Mouse (Mus musculus) gastrocnemius, adult 8-10 months (tissue): ENCODE data around the gene Osbpl8. TPM values are rescaled to one million over a fixed set of nuclear protein-coding genes. Genes with fewer than 3 reads are reported as not detected.

Experiments used
- DNase-seq, 2 experiments: peaks; one replicate each; pipeline ENCODE4 v3.0.0; 2022; ENCODE audit warnings: low spot score in 2 of 2
- total RNA-seq, 4 experiments: library from RNA; stranded (reverse); gene quantifications; 2 replicates each; pipeline ENCODE4 v1.2.4; 2022

The Osbpl8 gene
- total RNA-seq, 4 experiments from 2014 or later = 13.7 to 16.9 (median 14.6) TPM

DNA sequence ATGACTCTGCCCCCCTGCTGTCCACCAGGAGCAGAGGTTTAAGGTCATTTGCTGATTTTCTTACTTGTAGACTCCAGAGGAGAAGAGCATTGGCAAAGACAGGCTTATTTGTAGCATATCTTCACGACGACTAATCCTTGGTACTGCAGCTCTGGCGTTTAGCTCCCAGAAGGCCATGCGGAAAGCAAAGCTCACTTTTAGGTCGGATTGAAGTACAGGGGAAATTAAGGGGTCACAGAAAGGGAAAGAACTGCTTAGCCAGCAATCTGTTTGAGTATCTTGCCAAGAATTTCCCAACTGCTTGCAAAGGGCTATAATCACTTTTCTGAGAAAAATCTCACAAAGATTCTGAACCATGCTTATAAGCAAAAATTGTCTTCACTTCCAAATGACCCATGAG is 14.8 kb upstream of the Osbpl8 start:
- DNase-seq = no peak

GRCm38 (mm10) chr10:111155065-111155464 is 9.5 kb upstream of the Osbpl8 start:
- DNase-seq = no peak

DNA sequence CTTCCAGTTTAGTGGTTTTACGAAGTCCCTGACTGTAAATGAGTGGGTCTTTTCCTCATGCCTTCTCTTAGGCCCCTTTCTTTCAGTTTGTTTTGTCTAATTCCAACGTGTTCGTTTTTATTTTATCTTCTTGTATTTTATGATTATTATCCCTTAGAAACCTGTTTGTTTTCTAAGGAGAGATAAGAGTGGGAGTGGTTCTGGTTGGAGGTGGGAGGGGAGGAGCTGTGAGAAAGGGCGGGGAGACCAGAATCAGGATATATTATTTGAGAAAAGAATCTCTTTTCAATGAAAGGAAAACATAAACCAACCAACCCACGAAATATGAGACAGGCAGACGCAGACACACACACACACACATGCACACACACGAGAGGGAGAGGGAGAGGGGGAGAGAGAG is 9.0 kb upstream of the Osbpl8 start:
- no peak for DNase-seq

GRCm38 (mm10) chr10:111156394-111157190 is 8.0 kb upstream of the Osbpl8 start:
- no peak for DNase-seq

DNA sequence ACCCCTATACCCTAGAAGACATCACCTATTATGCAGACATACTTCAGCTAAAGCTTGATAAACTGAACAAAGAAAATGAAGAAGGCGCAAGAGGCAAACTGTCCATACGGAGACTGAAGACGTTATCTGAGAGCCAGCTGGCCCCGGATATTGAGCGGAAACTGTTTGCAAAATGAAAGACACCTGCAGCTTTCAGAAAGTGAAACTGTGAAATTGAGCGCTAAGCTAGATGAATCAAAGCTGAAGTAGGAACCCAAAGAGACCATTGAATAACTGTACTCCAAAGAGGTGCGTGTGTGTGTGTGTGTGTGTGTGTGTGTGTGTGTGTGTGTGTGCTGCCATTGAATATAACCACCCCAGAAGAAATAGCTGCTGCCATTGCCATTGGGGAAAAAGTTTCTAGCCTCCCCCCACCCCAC is 7.3 kb upstream of the Osbpl8 start:
- DNase-seq = no peak

GRCm38 (mm10) chr10:111159789-111160522 is 4.6 kb upstream of the Osbpl8 start:
- DNase-seq = no peak

DNA sequence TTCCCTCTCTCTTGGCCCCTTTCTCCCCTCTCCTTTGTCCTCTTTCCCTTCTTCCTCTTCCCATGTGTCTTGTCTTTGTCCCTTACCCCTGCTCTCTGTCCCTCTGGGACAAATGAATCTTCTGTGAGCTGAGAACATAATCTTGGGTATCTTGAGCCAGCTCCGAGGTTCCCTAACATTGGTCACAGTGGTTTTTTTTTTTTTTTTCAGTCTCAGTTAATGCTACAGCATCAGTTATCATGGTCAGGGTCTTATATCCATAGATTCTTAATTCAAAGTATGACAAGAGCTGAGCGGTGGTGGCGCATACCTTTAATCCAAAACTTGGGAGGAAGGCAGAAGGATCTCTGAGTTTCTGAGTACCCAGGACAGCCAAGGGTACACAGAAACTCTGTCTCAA is 4.0 kb upstream of the Osbpl8 start:
- no peak for DNase-seq

- no peak for DNase-seq
Measured at GRCm38 (mm10) chr10:111161373-111161772, 3.2 kb upstream of the Osbpl8 start.

DNA sequence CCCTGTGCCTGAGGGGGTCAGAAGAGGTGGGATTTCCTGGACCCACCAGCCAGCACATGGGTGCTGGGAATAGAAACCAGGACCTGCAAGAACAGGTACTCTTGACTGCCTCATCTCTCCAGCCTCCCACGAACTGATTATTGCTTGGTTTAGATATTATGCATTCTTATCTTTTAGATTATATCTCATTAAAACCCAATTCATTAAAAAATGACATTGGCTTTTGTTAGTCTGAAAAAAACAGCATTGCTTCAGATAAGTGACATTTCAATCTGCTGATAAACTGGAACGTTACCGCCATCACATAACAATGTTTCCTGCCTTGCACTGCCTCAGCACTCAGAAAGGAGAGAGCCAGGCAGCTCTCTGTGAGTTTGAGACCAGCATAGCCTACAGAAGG is 1.5 kb upstream of the Osbpl8 start:
- DNase-seq = no peak

DNA sequence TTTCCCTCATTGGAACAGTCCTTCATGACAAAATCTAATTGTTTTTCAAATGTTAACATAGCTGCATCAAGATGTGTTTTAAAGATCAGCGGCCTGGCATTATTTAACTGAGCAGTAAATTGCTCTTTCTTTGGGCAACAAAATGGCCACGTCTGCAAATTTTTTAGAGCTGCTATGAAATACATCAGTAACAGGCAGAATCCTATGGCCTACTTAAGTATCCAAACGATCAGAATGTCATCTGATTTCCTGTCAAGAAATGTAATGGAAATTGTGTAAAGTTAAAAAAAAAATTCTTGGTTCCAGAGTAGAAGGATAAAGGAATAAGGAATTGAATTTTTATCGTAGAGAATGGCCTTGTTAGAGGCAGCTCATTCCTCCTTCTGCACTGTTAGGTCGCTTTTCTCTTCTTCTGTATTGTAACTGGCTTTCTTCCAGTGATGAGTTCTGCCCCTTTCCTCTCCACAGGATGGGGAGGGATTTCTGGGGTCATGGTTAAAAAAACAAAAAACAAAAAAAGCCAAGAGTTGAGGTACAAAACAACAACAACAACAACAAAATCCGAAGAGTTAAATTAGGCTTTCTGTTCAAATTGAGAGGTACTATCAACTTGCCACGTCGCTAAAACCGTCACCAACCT is 831 bp upstream of the Osbpl8 start:
- DNase-seq = no peak

- peak; percentile 10 to 18 for DNase-seq
Measured at GRCm38 (mm10) chr10:111165219-111165981, 848 bp downstream of the Osbpl8 start.

DNA sequence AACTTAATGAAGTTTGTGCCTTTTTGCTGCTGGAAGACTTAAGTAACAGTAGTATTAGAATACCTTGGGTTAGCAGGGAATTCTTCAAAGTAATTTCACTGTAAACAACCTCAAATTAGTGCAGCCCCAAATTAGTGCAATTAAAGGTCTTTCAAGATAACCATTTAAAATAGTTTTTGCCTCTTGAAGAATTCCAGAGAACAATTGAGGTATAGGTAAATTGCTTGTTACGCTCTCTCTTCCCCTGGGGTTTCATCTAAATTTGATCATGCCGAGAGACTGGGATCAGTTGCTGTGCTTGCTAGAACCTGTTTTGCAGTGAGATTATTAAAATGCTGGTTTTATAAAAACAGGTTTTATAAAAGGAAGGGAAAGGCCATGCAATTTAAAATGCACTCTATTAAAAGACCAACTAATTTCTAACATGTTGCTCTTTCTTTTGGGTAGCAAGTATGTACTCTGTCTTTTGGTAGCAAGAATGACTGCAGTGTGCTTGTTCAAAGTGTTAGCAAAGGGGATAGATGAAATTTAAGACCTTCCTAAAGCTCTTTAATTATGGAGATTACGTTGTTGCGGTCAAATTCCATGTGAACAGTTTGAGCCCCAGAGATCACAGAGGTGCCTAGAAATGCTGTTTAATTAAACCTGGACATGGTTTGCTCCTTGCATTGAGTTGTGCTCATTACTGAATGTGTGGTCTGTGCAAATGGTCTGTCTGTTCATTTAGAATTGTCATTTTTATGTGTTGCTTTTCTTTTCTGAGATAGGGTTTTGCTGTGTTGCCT is 1.7 kb downstream of the Osbpl8 start:
- DNase-seq = no peak

GRCm38 (mm10) chr10:111167444-111167843 is 2.9 kb downstream of the Osbpl8 start:
- DNase-seq = no peak

DNA sequence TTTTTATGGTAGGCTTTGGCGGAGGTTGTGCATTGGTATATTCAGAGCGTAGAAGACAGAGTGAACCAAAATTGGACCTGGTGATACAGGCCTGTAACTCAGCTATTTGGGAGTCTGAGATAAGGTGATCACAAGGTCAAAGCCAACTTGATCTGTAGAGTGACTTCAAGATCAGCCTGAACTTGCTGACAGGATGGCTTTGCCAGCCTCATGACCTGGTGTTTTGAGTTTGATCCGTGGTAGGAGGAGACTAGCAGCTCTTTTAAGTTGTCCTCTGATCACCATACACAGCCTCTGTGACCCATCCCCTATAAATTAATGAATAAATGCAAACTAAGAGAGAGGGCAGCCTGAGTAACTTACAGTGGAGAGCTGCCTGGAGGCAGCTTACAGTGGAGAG is 3.8 kb downstream of the Osbpl8 start:
- DNase-seq = no peak

GRCm38 (mm10) chr10:111171246-111171934 is 6.8 kb downstream of the Osbpl8 start:
- no peak for DNase-seq

DNA sequence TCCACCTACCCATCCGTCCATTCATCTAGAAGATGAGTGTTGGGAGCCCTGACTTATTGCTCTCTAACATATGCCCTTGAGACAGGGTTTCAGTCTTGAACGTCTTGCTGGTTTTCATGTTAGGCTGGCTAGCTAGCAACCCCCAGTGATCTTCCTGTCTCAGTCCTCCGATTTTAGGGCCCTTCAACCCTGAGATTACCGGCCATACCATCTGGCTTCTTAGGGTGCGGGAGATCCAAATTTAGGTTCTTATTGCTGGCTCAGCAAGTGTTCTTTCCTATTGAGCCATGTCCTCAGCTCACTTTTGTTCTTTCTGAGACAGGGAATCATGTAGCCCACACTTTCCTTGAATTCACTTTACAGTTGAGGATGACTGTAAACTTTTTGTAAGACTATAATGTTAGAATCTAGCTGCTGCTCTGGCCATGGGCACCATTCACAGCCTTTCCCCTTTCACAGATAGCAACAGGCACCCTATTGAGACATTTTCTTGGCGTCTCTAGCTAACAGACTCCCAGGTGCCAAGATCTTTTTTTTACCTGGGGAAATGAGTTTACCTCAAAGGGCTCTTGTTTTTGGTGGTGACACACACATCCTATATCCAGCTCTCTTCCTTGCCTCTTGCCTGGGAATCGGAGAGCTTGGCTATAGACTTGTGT is 9.2 kb downstream of the Osbpl8 start:
- no peak for DNase-seq

DNA sequence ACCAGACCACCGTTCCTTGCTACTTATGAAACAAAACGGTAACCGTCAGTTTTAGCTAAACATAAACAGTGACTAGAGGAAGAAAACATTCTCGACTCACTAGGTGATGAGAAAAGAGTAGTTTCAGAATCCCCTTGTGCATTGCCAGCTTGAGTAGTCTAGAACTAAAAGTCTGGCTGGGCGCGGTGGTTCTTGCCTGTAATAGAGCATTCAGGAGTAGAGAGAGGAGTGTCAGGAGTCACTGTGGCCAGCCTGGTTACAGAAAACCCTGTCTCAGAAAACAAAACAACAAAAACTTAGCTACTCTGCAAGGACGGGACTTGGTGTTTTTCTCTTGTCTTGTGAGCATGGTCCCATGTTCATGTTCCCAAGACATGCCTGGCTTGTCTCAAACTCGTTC is 12.8 kb downstream of the Osbpl8 start:
- no peak for DNase-seq

DNA sequence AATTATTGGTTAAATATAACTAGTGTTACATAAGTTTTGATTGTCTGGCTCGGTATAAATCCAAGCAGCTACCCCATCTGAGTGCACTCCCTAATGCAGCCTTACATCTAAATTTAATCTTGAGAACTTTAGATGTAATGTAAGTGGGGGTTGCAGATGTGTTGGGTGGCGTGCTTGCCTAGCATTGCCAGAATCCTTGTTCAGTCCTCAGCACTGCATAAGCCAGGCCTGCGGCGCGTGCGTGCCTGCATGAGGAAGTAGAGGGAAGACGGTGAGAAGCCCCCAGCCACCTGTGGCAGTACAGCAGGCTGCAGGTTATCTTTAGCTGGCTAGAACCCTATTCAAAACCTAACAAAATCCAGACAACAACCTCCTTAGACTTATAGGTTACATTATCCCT is 13.5 kb downstream of the Osbpl8 start:
- no peak for DNase-seq

DNA sequence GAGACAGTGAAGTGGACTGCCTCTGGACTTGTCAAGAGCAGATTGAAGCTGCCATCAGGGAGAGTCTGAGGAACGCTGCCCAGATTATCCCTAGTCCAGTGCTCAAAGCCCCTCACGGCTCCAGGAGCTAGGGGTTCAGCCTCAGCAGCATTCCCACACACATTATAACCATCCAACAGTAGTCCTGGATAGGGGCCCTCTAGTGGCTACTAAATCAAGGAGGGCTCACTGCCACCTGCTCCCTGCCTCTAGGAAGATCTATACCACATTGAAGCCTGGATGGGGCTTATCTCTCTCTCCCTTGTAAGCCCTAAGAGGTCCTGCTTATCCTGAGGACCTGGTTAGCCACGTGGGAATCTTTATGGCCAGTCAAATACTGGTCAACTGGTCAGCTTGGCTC is 16.1 kb downstream of the Osbpl8 start:
- no peak for DNase-seq
